Mouse (Mus musculus): ENCODE measurements at regions not wholly inside any gene's neighbourhood (a gene's known extent, or its start where the extent isn't known, plus 50 kb on each side); places are given as distances from the start of the nearest gene placed in this dataset.

DNA sequence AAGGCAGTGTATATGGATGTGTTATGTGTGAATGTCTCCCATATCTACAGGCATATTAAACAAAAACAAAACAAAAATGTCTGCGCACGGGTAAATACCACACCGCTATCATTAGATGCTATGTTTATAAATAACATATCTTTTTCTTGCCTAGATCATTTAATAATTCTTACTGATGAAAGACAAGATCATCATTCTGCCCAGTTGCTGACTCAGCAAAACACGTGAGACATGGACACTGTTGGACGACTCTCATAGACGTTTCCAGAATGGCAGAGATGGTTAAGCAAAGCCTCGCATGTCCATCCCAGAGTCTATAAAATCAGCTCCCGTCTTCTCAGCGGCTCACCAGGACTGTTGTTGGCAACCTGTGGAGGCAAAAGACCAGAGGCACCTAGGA, 125.5 kb upstream of the Hes1 start:
- Histone ChIP-seq H3K27ac (replicated peaks) (no peak overlapping the region), H3K9me3 (no peaks in the 10 kb centered on the region), H3K9ac (replicated peaks) (no peak overlapping the region), H3K4me1 (no peaks in the 10 kb centered on the region), H3K27me3 (peaks cover 21% of the 10 kb centered on the region), H3K36me3 (no peaks in the 10 kb centered on the region), H3K4me2 (replicated peaks) (no peak overlapping the region), H3K4me3 (no peak overlapping the region)
- no peak for ATAC-seq (ENCODE audit: low FRiP score, low read depth)
- WGBS = 95% methylated on average over 9 of the region's 9 CpGs

GRCm38 (mm10) chr16:29939331-29939850, 124.8 kb upstream of the Hes1 start:
- Histone ChIP-seq H3K4me1 (no peaks in the 10 kb centered on the region), H3K36me3 (no peaks in the 10 kb centered on the region), H3K27me3 (peaks cover 27% of the 10 kb centered on the region), H3K9ac (replicated peaks) (no peak overlapping the region), H3K9me3 (no peaks in the 10 kb centered on the region), H3K4me2 (replicated peaks) (no peak overlapping the region), H3K4me3 (no peak overlapping the region), H3K27ac (replicated peaks) (no peak overlapping the region)
- 90% methylated on average over 8 of the region's 8 CpGs for WGBS
- no peak for ATAC-seq (ENCODE audit: low FRiP score, low read depth)

DNA sequence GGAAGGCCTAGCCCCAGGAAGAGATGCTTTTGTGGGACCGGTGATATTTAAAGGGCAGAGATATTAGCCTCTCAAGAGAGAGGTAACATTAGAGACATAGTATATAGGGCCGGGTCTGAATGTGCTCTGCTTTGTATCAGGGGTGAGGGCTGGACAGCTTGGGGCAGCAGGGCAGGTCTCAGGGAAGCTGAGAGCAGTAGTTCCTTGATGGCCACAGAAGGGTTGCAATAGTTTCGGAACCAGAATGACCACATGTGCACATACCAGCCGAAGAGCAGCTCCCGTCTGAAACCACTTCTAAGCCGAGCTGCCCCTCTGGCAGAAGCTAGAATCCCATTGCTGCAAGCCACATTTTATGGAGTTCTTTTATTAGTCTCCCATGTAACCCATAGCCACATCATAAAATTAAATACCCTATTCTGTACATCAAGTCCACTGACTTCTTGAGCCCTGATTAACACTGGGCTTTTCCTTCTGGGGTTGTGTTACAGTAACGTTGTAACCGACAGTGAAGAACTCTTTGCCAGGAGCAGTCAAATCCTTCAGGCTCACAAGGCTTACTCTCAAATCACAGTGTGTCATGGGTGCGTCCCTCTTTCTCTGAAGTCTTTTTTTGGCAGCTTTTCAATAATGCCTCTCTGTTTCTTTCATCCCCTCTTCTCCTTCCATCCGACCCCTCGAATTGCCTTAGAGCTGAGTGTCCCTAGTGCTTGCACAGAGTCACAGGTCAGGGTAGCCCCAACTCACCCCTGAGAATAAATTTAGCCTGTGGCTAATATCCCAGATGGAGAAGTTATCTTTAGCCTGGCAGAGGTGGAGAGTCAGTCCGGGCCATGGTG, 124.1 kb upstream of the Hes1 start:
- Histone ChIP-seq H3K4me1 (peaks cover 4% of the 10 kb centered on the region), H3K4me3 (no peak overlapping the region), H3K9me3 (no peaks in the 10 kb centered on the region), H3K9ac (replicated peaks) (no peak overlapping the region), H3K27me3 (peaks cover 34% of the 10 kb centered on the region), H3K36me3 (no peaks in the 10 kb centered on the region), H3K4me2 (replicated peaks) (no peak overlapping the region), H3K27ac (replicated peaks) (no peak overlapping the region)
- no peak for ATAC-seq (ENCODE audit: low FRiP score, low read depth)
- 82% methylated on average over 12 of the region's 12 CpGs for whole genome bisulfite sequencing

DNA sequence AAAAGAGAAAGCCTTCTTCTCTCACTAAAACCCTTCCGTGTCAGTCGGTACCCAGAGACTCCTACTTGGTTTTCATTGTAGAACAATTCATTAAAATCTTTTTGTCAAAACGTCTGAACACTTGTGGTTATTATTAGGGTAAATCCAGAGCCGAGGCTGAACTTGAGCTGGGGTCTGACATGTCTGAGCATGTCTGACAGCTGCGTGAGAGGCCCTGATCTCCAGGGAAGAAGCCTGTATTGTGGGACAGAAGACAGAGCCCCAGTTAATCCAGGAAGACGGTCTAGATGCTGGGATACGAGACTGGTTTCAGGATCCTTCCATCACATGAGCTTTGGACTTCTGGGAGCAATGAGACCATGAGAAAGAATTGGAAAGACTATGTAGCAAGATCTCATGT, 122.1 kb upstream of the Hes1 start:
- no peak for ATAC-seq (ENCODE audit: low FRiP score, low read depth)
- H3K9me3 ChIP-seq = no peaks in the 10 kb centered on the region
- no peak overlapping the region for H3K9ac ChIP-seq (replicated peaks)
- H3K4me1 ChIP-seq = peaks cover 18% of the 10 kb centered on the region
- WGBS = 66% methylated on average over 7 of the region's 7 CpGs
- no peak overlapping the region for H3K27ac ChIP-seq (replicated peaks)
- H3K4me2 ChIP-seq (replicated peaks) = no peak overlapping the region
- H3K27me3 ChIP-seq = peaks cover 41% of the 10 kb centered on the region
- H3K4me3 ChIP-seq = no peak overlapping the region
- no peaks in the 10 kb centered on the region for H3K36me3 ChIP-seq

DNA sequence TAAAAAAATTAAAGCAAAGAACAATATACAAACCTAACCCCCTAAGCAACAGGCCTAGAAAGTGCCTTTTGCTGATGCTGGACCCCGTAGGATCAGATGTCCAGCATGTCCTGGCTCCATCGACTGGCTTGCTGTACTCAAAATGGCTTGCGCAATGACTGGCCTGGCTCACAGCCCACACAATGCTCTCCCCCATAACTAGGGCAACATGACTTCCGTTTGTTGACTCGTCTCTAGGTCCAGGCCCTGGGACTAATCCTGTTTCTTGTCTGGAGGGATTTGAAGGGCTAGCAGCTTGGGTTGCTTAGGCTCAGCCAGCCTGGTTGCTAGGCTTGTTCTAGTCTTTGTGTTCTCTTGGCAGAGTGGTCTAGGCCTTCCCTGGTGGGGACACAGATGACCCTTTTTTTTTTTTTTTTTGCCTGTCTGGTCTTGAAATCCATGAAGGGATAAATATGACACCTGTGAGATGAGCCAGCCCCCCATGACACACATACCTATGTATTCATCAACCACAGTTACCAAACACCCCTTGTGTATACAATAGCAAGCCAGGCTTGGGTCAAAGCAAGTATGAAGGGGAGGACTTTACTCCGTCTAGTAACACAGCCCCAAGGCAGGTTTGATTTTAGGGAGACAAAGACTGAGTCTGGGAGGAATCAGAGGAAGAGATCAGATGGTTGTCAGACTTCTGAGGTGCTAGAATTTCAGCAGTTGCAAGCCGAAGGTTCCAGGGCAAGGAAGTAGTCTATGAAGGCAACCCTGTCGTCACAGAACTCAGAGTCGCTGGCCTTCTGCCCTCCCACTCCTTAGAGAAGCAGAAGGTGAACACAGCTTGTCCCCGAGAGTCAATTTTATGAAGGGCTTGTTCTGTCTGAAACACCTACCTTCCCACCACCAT, 120.0 kb upstream of the Hes1 start:
- no peaks in the 10 kb centered on the region for H3K36me3 ChIP-seq
- peaks cover 50% of the 10 kb centered on the region for H3K27me3 ChIP-seq
- H3K9ac ChIP-seq (replicated peaks) = no peak overlapping the region
- no peak overlapping the region for H3K4me2 ChIP-seq (replicated peaks)
- WGBS = 79% methylated on average over 10 of the region's 10 CpGs
- H3K27ac ChIP-seq (replicated peaks) = no peak overlapping the region
- no peak overlapping the region for H3K4me3 ChIP-seq
- no peaks in the 10 kb centered on the region for H3K9me3 ChIP-seq
- peaks cover 18% of the 10 kb centered on the region for H3K4me1 ChIP-seq
- no peak for ATAC-seq (ENCODE audit: low FRiP score, low read depth)

GRCm38 (mm10) chr16:29944966-29945365, 119.2 kb upstream of the Hes1 start:
- Histone ChIP-seq H3K4me3 (no peak overlapping the region), H3K9me3 (no peaks in the 10 kb centered on the region), H3K36me3 (no peaks in the 10 kb centered on the region), H3K27me3 (peaks cover 43% of the 10 kb centered on the region), H3K4me1 (peaks cover 18% of the 10 kb centered on the region), H3K27ac (replicated peaks) (no peak overlapping the region), H3K4me2 (replicated peaks) (0 out of 2 replicates have a peak overlapping the region, but pooled peaks have one; percentile 82), H3K9ac (replicated peaks) (no peak overlapping the region)
- WGBS = 47% methylated on average over 5 of the region's 5 CpGs
- ATAC-seq (ENCODE audit: low FRiP score, low read depth) = no peak

- H3K4me1 ChIP-seq = peaks cover 18% of the 10 kb centered on the region
- H3K4me2 ChIP-seq (replicated peaks) = peak overlapping the region; percentile 82
- H3K9me3 ChIP-seq = no peaks in the 10 kb centered on the region
- 10% methylated on average over 9 of the region's 9 CpGs for WGBS
- no peaks in the 10 kb centered on the region for H3K36me3 ChIP-seq
- H3K4me3 ChIP-seq = peak overlapping the region; percentile 39
- peaks cover 38% of the 10 kb centered on the region for H3K27me3 ChIP-seq
- peak overlapping the region; percentile 58 for H3K27ac ChIP-seq (replicated peaks)
- H3K9ac ChIP-seq (replicated peaks) = peak overlapping the region; percentile 50
- no peak for ATAC-seq (ENCODE audit: low FRiP score, low read depth)
Observed at GRCm38 (mm10) chr16:29945376-29945890, 118.8 kb upstream of the Hes1 start.

GRCm38 (mm10) chr16:29945891-29946598, 118.1 kb upstream of the Hes1 start:
- H3K36me3 ChIP-seq = no peaks in the 10 kb centered on the region
- H3K4me1 ChIP-seq = peaks cover 18% of the 10 kb centered on the region
- H3K4me3 ChIP-seq = peak overlapping the region; percentile 39
- H3K27ac ChIP-seq (replicated peaks) = peak overlapping the region; percentile 58
- peaks cover 41% of the 10 kb centered on the region for H3K27me3 ChIP-seq
- no peaks in the 10 kb centered on the region for H3K9me3 ChIP-seq
- WGBS = 2% methylated on average over 39 of the region's 39 CpGs
- peak overlapping the region; percentile 50 for H3K9ac ChIP-seq (replicated peaks)
- ATAC-seq (ENCODE audit: low FRiP score, low read depth) = peak; percentile 85
- peak overlapping the region; percentile 82 for H3K4me2 ChIP-seq (replicated peaks)

DNA sequence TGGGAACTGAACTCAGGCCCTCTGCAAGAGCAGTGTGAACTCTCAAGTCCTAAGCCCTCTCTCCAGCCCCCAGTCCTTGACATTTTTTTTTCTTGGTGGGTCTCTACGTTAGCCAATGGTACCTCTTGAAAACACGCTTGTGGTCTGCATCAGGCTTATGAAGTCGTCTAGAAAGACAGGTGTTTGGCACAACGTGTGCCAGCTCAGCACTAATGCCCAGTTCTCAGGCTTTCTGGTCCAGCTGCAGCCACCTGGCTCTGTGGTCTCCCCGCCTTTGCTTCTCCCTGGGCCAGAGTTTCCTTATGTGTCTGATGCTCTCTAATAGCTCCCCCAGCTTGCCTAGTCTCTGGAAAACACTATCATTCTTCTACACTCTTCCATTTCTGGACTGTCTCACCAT, 117.2 kb upstream of the Hes1 start:
- 89% methylated on average over 5 of the region's 5 CpGs for WGBS
- H3K27me3 ChIP-seq = peaks cover 46% of the 10 kb centered on the region

DNA sequence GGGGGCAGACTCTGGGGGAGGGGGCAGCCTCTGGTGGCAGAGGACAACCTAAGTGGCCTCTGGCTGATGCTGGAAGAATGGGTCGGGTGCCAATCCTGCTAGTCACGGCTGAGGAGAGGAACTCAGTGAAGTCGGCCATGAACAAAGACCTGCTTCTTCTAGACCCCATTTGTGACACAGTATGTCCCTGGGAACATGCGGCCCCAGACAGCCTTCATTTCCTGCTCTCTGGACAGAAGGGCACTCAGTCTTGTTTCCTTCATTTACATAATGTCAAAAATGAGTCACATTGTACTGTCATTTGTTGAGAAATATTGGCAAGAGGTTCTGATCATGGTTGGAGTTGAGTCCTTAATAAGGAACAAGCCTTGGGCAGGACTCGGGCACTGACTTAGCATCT, 116.5 kb upstream of the Hes1 start:
- H3K36me3 ChIP-seq = no peaks in the 10 kb centered on the region
- no peak overlapping the region for H3K4me3 ChIP-seq
- no peaks in the 10 kb centered on the region for H3K9me3 ChIP-seq
- ATAC-seq (ENCODE audit: low FRiP score, low read depth) = no peak
- WGBS = 68% methylated on average over 5 of the region's 5 CpGs
- H3K4me2 ChIP-seq (replicated peaks) = no peak overlapping the region
- no peak overlapping the region for H3K27ac ChIP-seq (replicated peaks)
- peaks cover 18% of the 10 kb centered on the region for H3K4me1 ChIP-seq
- H3K27me3 ChIP-seq = peaks cover 46% of the 10 kb centered on the region
- H3K9ac ChIP-seq (replicated peaks) = no peak overlapping the region

More for the DNA sequence above, 117.2 kb upstream of the Hes1 start:
- no peaks in the 10 kb centered on the region for H3K9me3 ChIP-seq
- H3K4me3 ChIP-seq = no peak overlapping the region
- H3K4me1 ChIP-seq = peaks cover 18% of the 10 kb centered on the region
- H3K27ac ChIP-seq (replicated peaks) = no peak overlapping the region
- H3K36me3 ChIP-seq = no peaks in the 10 kb centered on the region
- ATAC-seq (ENCODE audit: low FRiP score, low read depth) = no peak
- H3K9ac ChIP-seq (replicated peaks) = no peak overlapping the region
- no peak overlapping the region for H3K4me2 ChIP-seq (replicated peaks)

- Histone ChIP-seq H3K4me3 (no peak overlapping the region), H3K9ac (replicated peaks) (no peak overlapping the region), H3K27me3 (peaks cover 40% of the 10 kb centered on the region), H3K9me3 (no peaks in the 10 kb centered on the region), H3K4me1 (peaks cover 14% of the 10 kb centered on the region), H3K36me3 (no peaks in the 10 kb centered on the region), H3K27ac (replicated peaks) (peak overlapping the region; percentile 30; the same call in 1 of the 2 replicates), H3K4me2 (replicated peaks) (no peak overlapping the region)
- no peak for ATAC-seq (ENCODE audit: low FRiP score, low read depth)
- 43% methylated on average over 9 of the region's 9 CpGs for WGBS
Observed at GRCm38 (mm10) chr16:29950136-29950535, 114.0 kb upstream of the Hes1 start.
